Mouse (Mus musculus) MEL (cell line): ENCODE results near the gene Bad.

ENCODE experiments used
- CHD1 ChIP-seq: IDR thresholded peaks from 2 replicates; pipeline ENCODE4 v1.6.1; 2012; ENCODE audit warnings: low read depth, mild to moderate bottlenecking, inconsistent platforms, low read length, improper control_type of control experiment
- CTCF ChIP-seq, 3 experiments: IDR thresholded peaks in 2 of 3; conservative IDR thresholded peaks in 1 of 3; 2 replicates each; pipeline ENCODE4 v1.5.1; 2011 to 2012; ENCODE audit warnings: low read length in 3 of 3, low read depth in 2 of 3, mild to moderate bottlenecking in 2 of 3, improper control_type of control experiment in 1 of 3, inconsistent platforms in 1 of 3, mixed read lengths in 1 of 3, moderate library complexity in 1 of 3; ENCODE audit not compliant: control insufficient read depth in 1 of 3, insufficient read depth in 1 of 3, poor library complexity in 1 of 3, severe bottlenecking in 1 of 3
- E2F4 ChIP-seq: IDR thresholded peaks from 2 replicates; pipeline ENCODE4 v1.6.1; 2011; ENCODE audit warnings: low read depth, low read length, improper control_type of control experiment, borderline replicate concordance
- EP300 ChIP-seq, 2 experiments: IDR thresholded peaks; 2 replicates each; pipeline ENCODE4 v1.6.1; 2011; ENCODE audit warnings: improper control_type of control experiment in 2 of 2, low read length in 2 of 2, low read depth in 1 of 2, mild to moderate bottlenecking in 1 of 2
- ETS1 ChIP-seq: IDR thresholded peaks from 2 replicates; pipeline ENCODE4 v1.6.1; 2012; ENCODE audit warnings: low read depth, mild to moderate bottlenecking, inconsistent platforms, low read length, improper control_type of control experiment, moderate library complexity
- GATA1 ChIP-seq: IDR thresholded peaks from 2 replicates; pipeline ENCODE4 v1.6.1; 2011; ENCODE audit warnings: low read depth, low read length, improper control_type of control experiment
- MAFK ChIP-seq: IDR thresholded peaks from 2 replicates; pipeline ENCODE4 v1.6.1; 2011; ENCODE audit warnings: low read depth, mild to moderate bottlenecking, low read length, improper control_type of control experiment, borderline replicate concordance
- MAX ChIP-seq: IDR thresholded peaks from 2 replicates; pipeline ENCODE4 v1.6.1; 2011; ENCODE audit warnings: low read length, improper control_type of control experiment
- NRF1 ChIP-seq: IDR thresholded peaks from 2 replicates; pipeline ENCODE4 v1.6.1; 2014; ENCODE audit warnings: low read depth, mild to moderate bottlenecking, inconsistent platforms, low read length, improper control_type of control experiment, moderate library complexity; ENCODE audit not compliant: poor library complexity, insufficient read depth, severe bottlenecking
- POLR2A ChIP-seq, 2 experiments: IDR thresholded peaks; 2 replicates each; pipeline ENCODE4 v1.6.1; 2011 to 2012; ENCODE audit warnings: low read length in 2 of 2, mild to moderate bottlenecking in 2 of 2, control low read depth in 1 of 2, improper control_type of control experiment in 1 of 2, low read depth in 1 of 2, moderate library complexity in 1 of 2; ENCODE audit not compliant: control insufficient read depth in 1 of 2, insufficient read depth in 1 of 2, poor library complexity in 1 of 2
- POLR2AphosphoS2 ChIP-seq: IDR thresholded peaks from 2 replicates; pipeline ENCODE4 v1.6.1; 2011; ENCODE audit warnings: low read length, improper control_type of control experiment
- RCOR1 ChIP-seq: IDR thresholded peaks from 2 replicates; pipeline ENCODE4 v1.6.1; 2012; ENCODE audit warnings: low read depth, mild to moderate bottlenecking, inconsistent platforms, low read length, improper control_type of control experiment
- TCF12 ChIP-seq: IDR thresholded peaks from 2 replicates; pipeline ENCODE4 v1.6.1; 2014; ENCODE audit warnings: low read depth, mild to moderate bottlenecking, inconsistent platforms, low read length, improper control_type of control experiment, moderate library complexity
- ZC3H11A ChIP-seq: IDR thresholded peaks from 2 replicates; pipeline ENCODE4 v1.6.1; 2012; ENCODE audit warnings: low read depth, mild to moderate bottlenecking, inconsistent platforms, low read length, improper control_type of control experiment

GRCm38 (mm10) chr19:6931002-6931401, 10.7 kb upstream of the Bad start:
- TF ChIP-seq POLR2AphosphoS2 (no peak), TCF12 (no peak), CTCF (IDR thresholded peaks at IDR 0.05 in 2 of 3, conservative IDR thresholded peaks at IDR 0.05 in 1 of 3; ENCODE audit: control insufficient read depth in 1 of 3, insufficient read depth in 1 of 3, low read depth in 2 of 3, low read length in 3 of 3, poor library complexity in 1 of 3, severe bottlenecking in 1 of 3) (no peak), MAFK (no peak), CHD1 (no peak), GATA1 (no peak), NRF1 (no peak), POLR2A (IDR thresholded peaks at IDR 0.05; ENCODE audit: control insufficient read depth in 1 of 2, insufficient read depth in 1 of 2, low read depth in 1 of 2, low read length in 2 of 2, poor library complexity in 1 of 2) (no peak), ETS1 (no peak), EP300 (IDR thresholded peaks at IDR 0.05; ENCODE audit: low read depth in 1 of 2, low read length in 2 of 2) (no peak), RCOR1 (no peak), ZC3H11A (no peak), E2F4 (no peak), MAX (no peak)
